Mouse (Mus musculus) 416B (cell line): Measurements from ENCODE around the gene Efcc1.
"Not testable (repeated sequence)": the region's sequence is repeated elsewhere in the genome, so short reads cannot be mapped to it uniquely, and the experiment has no call there.

ENCODE experiments used
- DNase-seq: peaks from one replicate; pipeline ENCODE4 v3.0.0; 2011; ENCODE audit warnings: low read depth

The Efcc1 gene

GRCm38 (mm10) chr6:87744632-87745031 lies 14.0 kb downstream of the Efcc1 start:
- DNase-seq = no peak

GRCm38 (mm10) chr6:87745301-87745700 lies 14.6 kb downstream of the Efcc1 start:
- DNase-seq = peak; percentile 44

- DNase-seq = no peak
Measured at GRCm38 (mm10) chr6:87746059-87746458, 15.4 kb downstream of the Efcc1 start.

GRCm38 (mm10) chr6:87746849-87747248 lies 16.2 kb downstream of the Efcc1 start:
- no peak for DNase-seq

GRCm38 (mm10) chr6:87748078-87748477 lies 17.4 kb downstream of the Efcc1 start:
- DNase-seq = peak; percentile 72

GRCm38 (mm10) chr6:87748531-87748930 lies 17.9 kb downstream of the Efcc1 start:
- DNase-seq = peak; percentile 59

- no peak for DNase-seq
Measured at GRCm38 (mm10) chr6:87750184-87750910, 19.7 kb downstream of the Efcc1 start.

- no peak for DNase-seq
Measured at GRCm38 (mm10) chr6:87751574-87751973, 20.9 kb downstream of the Efcc1 start.

GRCm38 (mm10) chr6:87755196-87755595 lies 24.5 kb downstream of the Efcc1 start:
- no peak for DNase-seq

- no peak for DNase-seq
Measured at GRCm38 (mm10) chr6:87756896-87757295, 26.2 kb downstream of the Efcc1 start.

GRCm38 (mm10) chr6:87759404-87759803 lies 28.7 kb downstream of the Efcc1 start:
- DNase-seq = no peak

GRCm38 (mm10) chr6:87759850-87760249 lies 29.2 kb downstream of the Efcc1 start:
- no peak for DNase-seq

- no peak for DNase-seq
Measured at GRCm38 (mm10) chr6:87762161-87762560, 31.5 kb downstream of the Efcc1 start.

GRCm38 (mm10) chr6:87763376-87764280 lies 33.0 kb downstream of the Efcc1 start:
- DNase-seq = peak; percentile 78

- not testable (repeated sequence) for DNase-seq
Measured at GRCm38 (mm10) chr6:87764296-87764695, 33.6 kb downstream of the Efcc1 start.

GRCm38 (mm10) chr6:87770626-87771025 lies 40.0 kb downstream of the Efcc1 start:
- DNase-seq = peak; percentile 85

GRCm38 (mm10) chr6:87774466-87774865 lies 43.8 kb downstream of the Efcc1 start:
- no peak for DNase-seq

GRCm38 (mm10) chr6:87774909-87775308 lies 44.2 kb downstream of the Efcc1 start:
- peak; percentile 67 for DNase-seq

GRCm38 (mm10) chr6:87775588-87776245 lies 45.0 kb downstream of the Efcc1 start:
- DNase-seq = peak; percentile 96

- no peak for DNase-seq
Measured at GRCm38 (mm10) chr6:87776663-87777062, 46.0 kb downstream of the Efcc1 start.

GRCm38 (mm10) chr6:87777842-87778241 lies 47.2 kb downstream of the Efcc1 start, which contains the start of gene Gp9:
Gene Gp9 (plus strand): TSS chr6:87778072.
- DNase-seq = peak; percentile 79
